Mouse (Mus musculus) heart, adult 2 months (tissue): ENCODE results near the gene Fam120a. TPM values are rescaled to one million over a fixed set of nuclear protein-coding genes. Genes with fewer than 3 reads are reported as not detected.

Experiments
- DNase-seq, 2 experiments: peaks; one replicate each; pipeline ENCODE4 v3.0.0; 2021
- H3K27ac ChIP-seq: fragments of 200-600 bp; 2 replicates; pipeline ENCODE4 v1.8.1; 2022
- H3K27me3 ChIP-seq: fragments of 200-500 bp; 2 replicates; pipeline ENCODE4 v1.6.1; 2012; ENCODE audit warnings: mild to moderate bottlenecking, low read length, inconsistent platforms, mixed read lengths; ENCODE audit not compliant: control insufficient read depth, insufficient read depth
- H3K36me3 ChIP-seq: fragments of 200-500 bp; 2 replicates; pipeline ENCODE4 v1.6.1; 2012; ENCODE audit warnings: low read length, inconsistent platforms; ENCODE audit not compliant: control insufficient read depth, insufficient read depth
- H3K4me1 ChIP-seq: fragments of 200-500 bp; 2 replicates; pipeline ENCODE4 v1.6.1; 2011; ENCODE audit warnings: low read length; ENCODE audit not compliant: control insufficient read depth, insufficient read depth
- H3K4me3 ChIP-seq: fragments of 200-600 bp; 2 replicates; pipeline ENCODE4 v1.8.1; 2022
- H3K79me2 ChIP-seq: fragments of 200-500 bp; replicated peaks from 2 replicates; pipeline ENCODE4 v1.6.1; 2012; ENCODE audit warnings: mild to moderate bottlenecking, inconsistent platforms, low read length, moderate library complexity, mixed read lengths; ENCODE audit not compliant: control insufficient read depth, insufficient read depth
- H3K9ac ChIP-seq: fragments of 200-500 bp; 2 replicates; pipeline ENCODE4 v1.6.1; 2012; ENCODE audit warnings: low read depth, mild to moderate bottlenecking, control low read depth, inconsistent platforms, low read length, mixed read lengths
- CTCF ChIP-seq: fragments of 200-600 bp; IDR thresholded peaks from 2 replicates; pipeline ENCODE4 v1.8.1; 2022; ENCODE audit warnings: antibody characterized with exemption, mild to moderate bottlenecking, moderate library complexity
- EP300 ChIP-seq: fragments of 200-500 bp; IDR thresholded peaks from 2 replicates; pipeline ENCODE4 v1.6.1; 2011; ENCODE audit warnings: low read depth, low read length, control low read depth; ENCODE audit not compliant: insufficient read depth
- POLR2A ChIP-seq: fragments of 200-500 bp; IDR thresholded peaks from 2 replicates; pipeline ENCODE4 v1.6.1; 2011; ENCODE audit warnings: mild to moderate bottlenecking, low read depth, low read length, control low read depth; ENCODE audit not compliant: insufficient read depth
- WGBS: fragments of 180-500 bp; shearing (Covaris S2); methylation state at CpG from one replicate; pipeline ENCODE4 v1.1.7; 2018; 5-methylcytosine and 5-hydroxymethylcytosine counted together
- intact Hi-C: fragments of 180-260 bp; cut with DNase I; formaldehyde crosslinking; loops from one replicate; pipeline ENCODE4 v1.15.1; 2025
- polyA plus RNA-seq: library from polyadenylated mRNA; depleted of rRNA; stranded (reverse); fragments of >200 nt; gene quantifications from 2 replicates; pipeline ENCODE4 v1.2.3, GENCODE M21; 2012
- total RNA-seq, 2 experiments: library from RNA; stranded (reverse); gene quantifications; 2 replicates each; pipeline ENCODE4 v1.2.3; 2021

Gene Fam120a
- total and polyA plus RNA-seq, 3 experiments = 47.5 to 106 (median 102) TPM

- peaks cover 2% of the 10 kb centered on the region for H3K4me1 ChIP-seq
- DNase-seq = no peak
- no peak overlapping the region for H3K27ac ChIP-seq
- WGBS = 83% methylated on average over 6 of the region's 6 CpGs
- no peak overlapping the region for H3K4me3 ChIP-seq
- no peaks in the 10 kb centered on the region for H3K27me3 ChIP-seq
- TF ChIP-seq EP300 = no peak
- TF ChIP-seq CTCF = no peak
- TF ChIP-seq POLR2A = no peak
- intact Hi-C loops = no loop called here
- no peaks in the 10 kb centered on the region for H3K79me2 ChIP-seq
- H3K9ac ChIP-seq = no peak overlapping the region
- no peaks in the 10 kb centered on the region for H3K36me3 ChIP-seq
Measured at GRCm38 (mm10) chr13:48982482-48983098, 14.8 kb upstream of the Fam120a start.

- no peak for TF ChIP-seq CTCF
- TF ChIP-seq POLR2A = no peak
- TF ChIP-seq EP300 = no peak
- intact Hi-C loops = loop anchor here (10.0 kb wide), 1 partner anchor 434 kb away; no protein-coding TSS in a partner anchor
- 82% methylated on average over 6 of the region's 6 CpGs for WGBS
- no peak overlapping the region for H3K27ac ChIP-seq
- DNase-seq = no peak
- no peak overlapping the region for H3K9ac ChIP-seq
- no peaks in the 10 kb centered on the region for H3K79me2 ChIP-seq
- H3K27me3 ChIP-seq = no peaks in the 10 kb centered on the region
- H3K4me3 ChIP-seq = no peak overlapping the region
- peaks cover 2% of the 10 kb centered on the region for H3K4me1 ChIP-seq
- H3K36me3 ChIP-seq = no peaks in the 10 kb centered on the region
Measured at GRCm38 (mm10) chr13:48979069-48979468, 11.3 kb upstream of the Fam120a start.

- WGBS = 14% methylated on average over 3 of the region's 3 CpGs
- DNase-seq = peak in 1 of 2 experiments; percentile 26
- intact Hi-C loops = loop anchor here (10.0 kb wide), 1 partner anchor 433 kb away; no protein-coding TSS in a partner anchor
- no peak for TF ChIP-seq POLR2A
- TF ChIP-seq EP300 = no peak
- no peak for TF ChIP-seq CTCF
- Histone ChIP-seq H3K4me1 (peaks cover 2% of the 10 kb centered on the region), H3K9ac (peak overlapping the region; percentile 58), H3K36me3 (no peaks in the 10 kb centered on the region), H3K27me3 (no peaks in the 10 kb centered on the region), H3K79me2 (no peaks in the 10 kb centered on the region), H3K27ac (peak overlapping the region; percentile 63), H3K4me3 (peak overlapping the region; percentile 27)
Measured at GRCm38 (mm10) chr13:48977858-48978257, 10.0 kb upstream of the Fam120a start.

GRCm38 (mm10) chr13:48974699-48975098, 6.9 kb upstream of the Fam120a start:
- H3K36me3 ChIP-seq = no peaks in the 10 kb centered on the region
- H3K27me3 ChIP-seq = no peaks in the 10 kb centered on the region
- H3K79me2 ChIP-seq = no peaks in the 10 kb centered on the region
- no peak overlapping the region for H3K27ac ChIP-seq
- intact Hi-C loops = loop anchor here (10.0 kb wide), 1 partner anchor 430 kb away; no protein-coding TSS in a partner anchor
- no peak overlapping the region for H3K4me3 ChIP-seq
- no peak for TF ChIP-seq POLR2A
- TF ChIP-seq EP300 = no peak
- no peak for TF ChIP-seq CTCF
- WGBS = 88% methylated on average over 2 of the region's 2 CpGs
- no peak overlapping the region for H3K9ac ChIP-seq
- no peak for DNase-seq
- peaks cover 2% of the 10 kb centered on the region for H3K4me1 ChIP-seq

GRCm38 (mm10) chr13:48974266-48974665, 6.4 kb upstream of the Fam120a start:
- Histone ChIP-seq H3K36me3 (no peaks in the 10 kb centered on the region; the same call in 1 of the 2 replicates), H3K4me3 (no peak overlapping the region), H3K9ac (no peak overlapping the region), H3K27ac (no peak overlapping the region), H3K27me3 (no peaks in the 10 kb centered on the region), H3K4me1 (peaks cover 2% of the 10 kb centered on the region), H3K79me2 (no peaks in the 10 kb centered on the region)
- no peak for TF ChIP-seq CTCF
- TF ChIP-seq POLR2A = no peak
- no peak for TF ChIP-seq EP300
- no peak for DNase-seq
- 72% methylated on average over 4 of the region's 4 CpGs for WGBS
- intact Hi-C loops = loop anchor here (10.0 kb wide), 1 partner anchor 429 kb away; no protein-coding TSS in a partner anchor

- H3K27ac ChIP-seq = no peak overlapping the region
- WGBS = 63% methylated on average over 5 of the region's 5 CpGs
- H3K36me3 ChIP-seq = no peaks in the 10 kb centered on the region; the same call in 1 of the 2 replicates
- intact Hi-C loops = loop anchor here (10.0 kb wide), 1 partner anchor 428 kb away; no protein-coding TSS in a partner anchor
- H3K9ac ChIP-seq = no peak overlapping the region
- peaks cover 2% of the 10 kb centered on the region for H3K4me1 ChIP-seq
- no peaks in the 10 kb centered on the region for H3K27me3 ChIP-seq
- H3K4me3 ChIP-seq = no peak overlapping the region
- no peaks in the 10 kb centered on the region for H3K79me2 ChIP-seq
- TF ChIP-seq POLR2A (no peak), CTCF (no peak), EP300 (no peak)
- DNase-seq = no peak
Measured at GRCm38 (mm10) chr13:48973231-48973630, 5.4 kb upstream of the Fam120a start.
